Mouse (Mus musculus): ENCODE data around the gene Slc37a3.

- TF ChIP-seq EP300 (optimal IDR thresholded peaks at IDR 0.05) (no peak), CTCF (IDR thresholded peaks at IDR 0.05; ENCODE audit: low read depth) (no peak)
These were observed 59.4 kb downstream of the Slc37a3 start for GRCm38 (mm10) chr6:39317854-39318630.
